Mouse (Mus musculus): ENCODE measurements at regions not wholly inside any gene's neighbourhood (a gene's known extent, or its start where the extent isn't known, plus 50 kb on each side); places are given as distances from the start of the nearest gene placed in this dataset.

- peak; percentile 32 for DNase-seq (ENCODE audit: extremely low read depth, low read depth)
These were observed 375.5 kb downstream of the Nap1l3 start for GRCm38 (mm10) chrX:122021749-122022148.

Measured in MEL-GATA-1-ER (cell line).